Mouse (Mus musculus): ENCODE data around the gene Cradd.

- TF ChIP-seq POLR2A (IDR thresholded peaks at IDR 0.05; ENCODE audit: low read depth, low read length): no peak
- no peak for TF ChIP-seq CTCF (IDR thresholded peaks at IDR 0.05; ENCODE audit: extremely low read depth, insufficient read length, insufficient replicate concordance, low read depth, low read length)
These were observed 143.8 kb downstream of the Cradd start for GRCm38 (mm10) chr10:95180177-95180576.

Data from small intestine, adult 2 months (tissue).